ENCODE assay signal across 19 mouse cellular contexts in genomic region chr12:103710405-103710804, GRCm38 (mm10). TPM values are rescaled to one million over a fixed set of nuclear protein-coding genes. Genes with fewer than 3 reads are reported as not detected.
A peak's percentile ranks its signal among the peaks of the same experiment; 100 is the strongest.
DNase-seq lines count a peak whose midpoint lies in the region; ATAC-seq and TF ChIP-seq lines count a peak whose summit lies in the region.
"Had no signal": no experiment of that assay in that cellular context is flagged by ENCODE, and none has a peak within 500 bp of the region (broad histone marks: within the 10 kb centered on the region; RNA-seq: fewer than 3 reads in every experiment).

No protein-coding gene starts in this region.

- H3K4me3 ChIP-seq in hindbrain, postnatal 0 days (ENCODE audit: low read length): no peak overlapping the region
- no peak overlapping the region for H3K4me3 ChIP-seq in hindbrain, embryonic 11.5 days (ENCODE audit: low read depth, low read length)
- no peak overlapping the region for H3K4me3 ChIP-seq in liver, postnatal 0 days (ENCODE audit: low read depth, low read length)
- H3K4me3 ChIP-seq in CH12.LX (replicated peaks in 1 of 3; ENCODE audit: low read depth in 2 of 3, low read length in 2 of 3, poor library complexity in 1 of 3): no peak overlapping the region
- no peak overlapping the region for H3K4me3 ChIP-seq in cortical plate, adult 2 months (ENCODE audit: insufficient read depth, low read length)
- no peak overlapping the region for H3K4me3 ChIP-seq in forebrain, embryonic 15.5 days
- H3K4me3 ChIP-seq: embryonic facial prominence, embryonic 12.5 days; neural tube, embryonic 13.5 days had no signal

- H3K79me2 ChIP-seq in CH12.LX (replicated peaks; ENCODE audit: control insufficient read depth, extremely low read depth, insufficient read depth, poor library complexity, severe bottlenecking): no peaks in the 10 kb centered on the region

- no peak for ATAC-seq in hindbrain, postnatal 0 days
- ATAC-seq in hindbrain, embryonic 11.5 days (ENCODE audit: low FRiP score): no peak
- peak; percentile 51; the same call in 1 of the 2 replicates for ATAC-seq in liver, postnatal 0 days
- no peak for ATAC-seq in forebrain, embryonic 15.5 days (replicated peaks)

- H3K4me1 ChIP-seq in hindbrain, postnatal 0 days (ENCODE audit: insufficient read depth, low read length): no peaks in the 10 kb centered on the region
- H3K4me1 ChIP-seq in hindbrain, embryonic 11.5 days (replicated peaks; ENCODE audit: control insufficient read depth, insufficient read depth, low read length): no peaks in the 10 kb centered on the region
- peaks cover 6% of the 10 kb centered on the region; the same call in 1 of the 2 replicates for H3K4me1 ChIP-seq in liver, postnatal 0 days (ENCODE audit: insufficient read depth)
- H3K4me1 ChIP-seq in CH12.LX (ENCODE audit: control insufficient read depth in 1 of 2, insufficient read depth in 2 of 2): no peaks in the 10 kb centered on the region
- no peaks in the 10 kb centered on the region for H3K4me1 ChIP-seq in cortical plate, adult 2 months (ENCODE audit: control insufficient read depth, insufficient read depth, low read length)
- no peaks in the 10 kb centered on the region for H3K4me1 ChIP-seq in forebrain, embryonic 15.5 days
- H3K4me1 ChIP-seq: embryonic facial prominence, embryonic 12.5 days; neural tube, embryonic 13.5 days had no signal

- peak; percentile 69 for TF ChIP-seq CTCF in hindbrain, postnatal 0 days (IDR thresholded peaks at IDR 0.05; ENCODE audit: low read depth)
- peak; percentile 78 for TF ChIP-seq CTCF in liver, postnatal 0 days (IDR thresholded peaks at IDR 0.05; ENCODE audit: low read depth)
- peak; percentile 30 to 53; a peak in 3 of 4 replicates for TF ChIP-seq CTCF in CH12.LX (conservative IDR thresholded peaks at IDR 0.05 in 1 of 2, IDR thresholded peaks at IDR 0.05 in 1 of 2; ENCODE audit: low read depth in 2 of 2, low read length in 2 of 2)
- TF ChIP-seq CTCF in cortical plate, adult 2 months (IDR thresholded peaks at IDR 0.05; ENCODE audit: extremely low read depth, insufficient read depth, low read length): peak; percentile 48; the same call in 1 of the 2 replicates

- no peak for DNase-seq in hindbrain, postnatal 0 days (ENCODE audit: low spot score)
- no peak for DNase-seq in hindbrain, embryonic 11.5 days (ENCODE audit: low spot score)
- DNase-seq in liver, postnatal 0 days: no peak
- DNase-seq in liver: no peak
- DNase-seq in CH12.LX (ENCODE audit: extremely low read depth): no peak
- DNase-seq: cerebellum, adult 2 months; kidney, postnatal 25 days; right cerebral cortex, adult 18-20 months had no signal

- H3K9me3 ChIP-seq in hindbrain, postnatal 0 days (ENCODE audit: low read length): no peaks in the 10 kb centered on the region
- no peaks in the 10 kb centered on the region for H3K9me3 ChIP-seq in hindbrain, embryonic 11.5 days (ENCODE audit: control insufficient read depth, low read length)
- H3K9me3 ChIP-seq in liver, postnatal 0 days (ENCODE audit: low read length): no peaks in the 10 kb centered on the region
- peaks cover 4% of the 10 kb centered on the region for H3K9me3 ChIP-seq in CH12.LX (replicated peaks; ENCODE audit: low read length)
- no peaks in the 10 kb centered on the region for H3K9me3 ChIP-seq in forebrain, embryonic 15.5 days
- H3K9me3 ChIP-seq: embryonic facial prominence, embryonic 12.5 days; neural tube, embryonic 13.5 days had no signal

- in situ Hi-C loops in CH12.LX (cut with MboI; ENCODE audit: low pct_ligation_motif_present, low pct_unique_long_range_greater_than_20kb, low sequenced_read_pairs): no loop called here

- no peaks in the 10 kb centered on the region for H3K27me3 ChIP-seq in hindbrain, postnatal 0 days (ENCODE audit: insufficient read depth, low read length)
- no peaks in the 10 kb centered on the region for H3K27me3 ChIP-seq in hindbrain, embryonic 11.5 days (ENCODE audit: control insufficient read depth, insufficient read depth, low read length)
- H3K27me3 ChIP-seq in liver, postnatal 0 days (ENCODE audit: insufficient read depth, low read length): no peaks in the 10 kb centered on the region
- peaks cover 65% of the 10 kb centered on the region for H3K27me3 ChIP-seq in CH12.LX (replicated peaks)
- H3K27me3 ChIP-seq in forebrain, embryonic 15.5 days: no peaks in the 10 kb centered on the region
- H3K27me3 ChIP-seq: embryonic facial prominence, embryonic 12.5 days; neural tube, embryonic 13.5 days had no signal

- no peak for TF ChIP-seq EP300 in liver, postnatal 0 days (IDR thresholded peaks at IDR 0.05; ENCODE audit: low read depth)
- TF ChIP-seq EP300 in CH12.LX (IDR thresholded peaks at IDR 0.05; ENCODE audit: low read length): no peak

- 63% methylated on average over 1 of the region's 1 CpGs for WGBS in hindbrain, postnatal 0 days
- 66% methylated on average over 1 of the region's 1 CpGs for WGBS in hindbrain, embryonic 11.5 days
- 48% methylated on average over 1 of the region's 1 CpGs for WGBS in liver, postnatal 0 days (ENCODE audit: insufficient replicate concordance)
- WGBS in forebrain, embryonic 15.5 days: 79% methylated on average over 1 of the region's 1 CpGs

- dilution Hi-C loops in CH12.LX (cut with MboI; ENCODE audit: extremely low pct_ligation_motif_present, extremely low pct_unique_long_range_greater_than_20kb, low sequenced_read_pairs): no loop called here

- no peak for TF ChIP-seq POLR2A in CH12.LX (IDR thresholded peaks at IDR 0.05; ENCODE audit: low read depth, low read length)
- TF ChIP-seq POLR2A in cortical plate, adult 2 months (IDR thresholded peaks at IDR 0.05; ENCODE audit: extremely low read depth, insufficient read depth, low read length): no peak

- H3K36me3 ChIP-seq in hindbrain, postnatal 0 days (ENCODE audit: insufficient read depth, low read length): no peaks in the 10 kb centered on the region
- H3K36me3 ChIP-seq in hindbrain, embryonic 11.5 days (ENCODE audit: control insufficient read depth, insufficient read depth, low read length): no peaks in the 10 kb centered on the region
- no peaks in the 10 kb centered on the region for H3K36me3 ChIP-seq in liver, postnatal 0 days (replicated peaks; ENCODE audit: insufficient read depth, low read length)
- no peaks in the 10 kb centered on the region for H3K36me3 ChIP-seq in CH12.LX (replicated peaks in 1 of 2; ENCODE audit: control insufficient read depth in 1 of 2, insufficient read depth in 1 of 2, low read length in 1 of 2)
- no peaks in the 10 kb centered on the region for H3K36me3 ChIP-seq in forebrain, embryonic 15.5 days
- H3K36me3 ChIP-seq: embryonic facial prominence, embryonic 12.5 days; neural tube, embryonic 13.5 days had no signal

- no peak overlapping the region for H3K9ac ChIP-seq in hindbrain, postnatal 0 days (replicated peaks; ENCODE audit: low read length)
- no peak overlapping the region for H3K9ac ChIP-seq in hindbrain, embryonic 11.5 days (ENCODE audit: low read depth, low read length)
- H3K9ac ChIP-seq in liver, postnatal 0 days (replicated peaks): no peak overlapping the region
- H3K9ac ChIP-seq in CH12.LX (ENCODE audit: insufficient read depth, low read depth): no peak overlapping the region
- no peak overlapping the region for H3K9ac ChIP-seq in forebrain, embryonic 15.5 days (replicated peaks)
- H3K9ac ChIP-seq: embryonic facial prominence, embryonic 12.5 days; neural tube, embryonic 13.5 days had no signal

- no peak overlapping the region for H3K4me2 ChIP-seq in hindbrain, postnatal 0 days (ENCODE audit: low read depth, low read length)
- H3K4me2 ChIP-seq in hindbrain, embryonic 11.5 days (replicated peaks; ENCODE audit: low read depth, low read length): no peak overlapping the region
- no peak overlapping the region for H3K4me2 ChIP-seq in liver, postnatal 0 days (ENCODE audit: low read depth, low read length)
- H3K4me2 ChIP-seq in CH12.LX (ENCODE audit: insufficient read depth, low read depth, poor library complexity, severe bottlenecking): no peak overlapping the region
- H3K4me2 ChIP-seq in forebrain, embryonic 15.5 days (replicated peaks): no peak overlapping the region
- H3K4me2 ChIP-seq: embryonic facial prominence, embryonic 12.5 days; neural tube, embryonic 13.5 days had no signal

- peak; percentile 52 for TF ChIP-seq RAD21 in CH12.LX (IDR thresholded peaks at IDR 0.05; ENCODE audit: low read depth, low read length)

- H3K27ac ChIP-seq in hindbrain, postnatal 0 days: no peak overlapping the region
- H3K27ac ChIP-seq in hindbrain, embryonic 11.5 days (ENCODE audit: low read depth, low read length): no peak overlapping the region
- H3K27ac ChIP-seq in liver, postnatal 0 days (ENCODE audit: low read depth): no peak overlapping the region
- H3K27ac ChIP-seq in CH12.LX (ENCODE audit: insufficient read depth, low read depth): no peak overlapping the region
- no peak overlapping the region for H3K27ac ChIP-seq in cortical plate, adult 2 months (ENCODE audit: insufficient read depth, low read length)
- no peak overlapping the region for H3K27ac ChIP-seq in forebrain, embryonic 15.5 days (replicated peaks)
- H3K27ac ChIP-seq: embryonic facial prominence, embryonic 12.5 days; neural tube, embryonic 13.5 days had no signal

RNA-seq across cellular contexts. Expression of gene Serpina1f, which starts 15.1 kb away (rescaled TPM):
- not detected in 2 replicates for total RNA-seq in hindbrain, postnatal 0 days (2014; rRNA removed)
- polyA plus RNA-seq in hindbrain, postnatal 0 days (2015; fragmentation: Nextera tagmentation; extraction: Ambion mirVana): not detected in 2 replicates
- polyA plus RNA-seq in hindbrain, embryonic 11.5 days (2014; fragmentation: Nextera tagmentation; extraction: Ambion mirVana): not detected in 2 replicates
- polyA plus RNA-seq in liver, postnatal 0 days (2015; fragmentation: Nextera tagmentation; extraction: Ambion mirVana): not detected in 2 replicates
- not detected in 2 replicates for total RNA-seq in CH12.LX (2012; rRNA removed)
- total RNA-seq in CH12.LX (2014; rRNA removed): not detected in 2 replicates
- not detected in 2 replicates for polyA plus RNA-seq in CH12.LX (2012; ENCODE audit: insufficient read length, low read depth)
- polyA plus RNA-seq in cortical plate, adult 2 months (2012; rRNA removed): not detected in 2 replicates
- not detected in 2 replicates for polyA plus RNA-seq in forebrain, embryonic 15.5 days (2015; fragmentation: Nextera tagmentation; extraction: Ambion mirVana)
- total RNA-seq: adrenal gland, adult 18-20 months; gastrocnemius, adult 18-20 months; heart, postnatal 25 days; left cerebral cortex, adult 8-10 months; megakaryocyte progenitor cell, adult 5-6 weeks had no signal
- polyA plus RNA-seq: cerebellum, adult 2 months; embryonic facial prominence, embryonic 12.5 days; forebrain, embryonic 11.5 days; limb, embryonic 14.5 days; neural tube, embryonic 13.5 days had no signal

RNA-seq across cellular contexts. Expression of gene Serpina16, which starts 34.5 kb away (rescaled TPM):
- not detected in 2 replicates for total RNA-seq in hindbrain, postnatal 0 days (2014; rRNA removed)
- polyA plus RNA-seq in hindbrain, postnatal 0 days (2015; fragmentation: Nextera tagmentation; extraction: Ambion mirVana): not detected in 2 replicates
- not detected in 2 replicates for polyA plus RNA-seq in hindbrain, embryonic 11.5 days (2014; fragmentation: Nextera tagmentation; extraction: Ambion mirVana)
- polyA plus RNA-seq in liver, postnatal 0 days (2015; fragmentation: Nextera tagmentation; extraction: Ambion mirVana): not detected in 2 replicates
- total RNA-seq in CH12.LX (2012; rRNA removed): not detected in 2 replicates
- not detected in 2 replicates for total RNA-seq in CH12.LX (2014; rRNA removed)
- polyA plus RNA-seq in CH12.LX (2012; ENCODE audit: insufficient read length, low read depth): not detected in 2 replicates
- not detected in 2 replicates for polyA plus RNA-seq in cortical plate, adult 2 months (2012; rRNA removed)
- not detected in 2 replicates for polyA plus RNA-seq in forebrain, embryonic 15.5 days (2015; fragmentation: Nextera tagmentation; extraction: Ambion mirVana)
- total RNA-seq: adrenal gland, adult 18-20 months; gastrocnemius, adult 18-20 months; heart, postnatal 25 days; left cerebral cortex, adult 8-10 months; megakaryocyte progenitor cell, adult 5-6 weeks had no signal
- polyA plus RNA-seq: cerebellum, adult 2 months; embryonic facial prominence, embryonic 12.5 days; forebrain, embryonic 11.5 days; limb, embryonic 14.5 days; neural tube, embryonic 13.5 days had no signal

RNA-seq across cellular contexts. Expression of gene Serpina6, which starts 53.4 kb away (rescaled TPM):
- not detected in 2 replicates for total RNA-seq in hindbrain, postnatal 0 days (2014; rRNA removed)
- not detected in 2 replicates for polyA plus RNA-seq in hindbrain, postnatal 0 days (2015; fragmentation: Nextera tagmentation; extraction: Ambion mirVana)
- 0.42 TPM in 1 of 2 replicates, not detected in the other for polyA plus RNA-seq in hindbrain, embryonic 11.5 days (2014; fragmentation: Nextera tagmentation; extraction: Ambion mirVana)
- polyA plus RNA-seq in liver, postnatal 0 days (2015; fragmentation: Nextera tagmentation; extraction: Ambion mirVana): 5.8 and 10.0 TPM in 2 replicates
- not detected in 2 replicates for total RNA-seq in CH12.LX (2012; rRNA removed)
- not detected in 2 replicates for total RNA-seq in CH12.LX (2014; rRNA removed)
- not detected in 2 replicates for polyA plus RNA-seq in CH12.LX (2012; ENCODE audit: insufficient read length, low read depth)
- not detected in 2 replicates for polyA plus RNA-seq in cortical plate, adult 2 months (2012; rRNA removed)
- 0.49 TPM in 1 of 2 replicates, not detected in the other for polyA plus RNA-seq in forebrain, embryonic 15.5 days (2015; fragmentation: Nextera tagmentation; extraction: Ambion mirVana)
- total RNA-seq: gastrocnemius, adult 18-20 months; heart, postnatal 25 days; left cerebral cortex, adult 8-10 months; megakaryocyte progenitor cell, adult 5-6 weeks had no signal
- polyA plus RNA-seq: cerebellum, adult 2 months; forebrain, embryonic 11.5 days had no signal
